Mouse (Mus musculus): ENCODE measurements at regions not wholly inside any gene's neighbourhood (a gene's known extent, or its start where the extent isn't known, plus 50 kb on each side); places are given as distances from the start of the nearest gene placed in this dataset.

DNA sequence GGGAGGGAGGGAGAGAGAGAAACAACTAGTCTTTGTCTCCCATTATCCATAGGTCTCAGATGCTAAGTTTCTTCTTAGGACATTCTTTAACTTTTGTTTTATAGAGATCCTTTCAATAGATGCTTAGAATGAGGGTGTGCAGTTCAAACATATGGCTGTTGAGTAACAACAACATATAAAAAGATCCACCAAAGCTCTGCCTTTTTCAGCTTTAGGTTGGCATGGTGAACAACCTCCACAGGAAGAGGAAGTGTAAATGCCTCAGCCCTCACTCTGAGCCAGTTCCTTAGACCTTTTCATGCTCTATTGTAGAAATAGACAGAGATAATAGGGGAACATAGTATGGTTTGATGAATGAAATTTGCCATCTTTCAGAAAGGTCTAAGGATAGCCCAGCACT is 326.0 kb downstream of the Fam84a start:
- TF ChIP-seq POLR2A (IDR thresholded peaks at IDR 0.05; ENCODE audit: control insufficient read depth, low read depth, low read length) (no peak), CTCF (IDR thresholded peaks at IDR 0.05; ENCODE audit: control insufficient read depth, insufficient read depth, insufficient replicate concordance, low read depth, low read length) (no peak)

All from testis, adult 2 months (tissue).